Comparison of ENCODE assay signal across 34 mouse cellular contexts in the genomic region with DNA sequence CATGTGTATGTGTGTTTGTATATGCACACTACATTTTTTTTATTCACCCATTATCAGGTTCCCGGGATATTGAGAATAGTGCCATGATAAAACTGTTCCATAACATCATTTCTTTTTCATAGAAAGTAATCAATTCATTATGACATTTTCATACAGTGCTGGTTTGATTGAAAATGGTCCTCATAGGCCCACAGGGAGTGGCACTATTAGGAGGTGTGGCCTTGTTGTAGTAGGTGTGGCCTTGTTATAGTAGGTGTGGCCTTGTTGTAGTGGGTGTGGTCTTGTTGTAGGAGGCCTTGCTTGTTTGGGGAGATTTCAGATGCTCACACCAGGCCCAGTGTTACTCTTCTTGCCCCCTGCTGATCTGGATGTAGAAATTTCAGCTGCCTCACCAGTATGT. TPM values are rescaled to one million over a fixed set of nuclear protein-coding genes. Genes with fewer than 3 reads are reported as not detected.
DNase-seq lines count a peak whose midpoint lies in the region; TF ChIP-seq lines count a peak whose summit lies in the region.
"Had no signal": no experiment of that assay in that cellular context is flagged by ENCODE, and none has a peak within 500 bp of the region (broad histone marks: within the 10 kb centered on the region; RNA-seq: fewer than 3 reads in every experiment).

Gene Ppp1r3g, plus strand, starts transcription at position 301 of the 400 bp plus-strand sequence.

- TF ChIP-seq CTCF in liver, adult 2 months (IDR thresholded peaks at IDR 0.05; ENCODE audit: low read depth, low read length): no peak
- TF ChIP-seq CTCF in cortical plate, adult 2 months (IDR thresholded peaks at IDR 0.05; ENCODE audit: extremely low read depth, insufficient read depth, low read length): no peak

- no peak within 1 kb of the TSS; the same call in 1 of the 2 replicates for H3K4me3 ChIP-seq in liver, adult 2 months (ENCODE audit: insufficient read depth, low read depth, low read length)
- no peak within 1 kb of the TSS for H3K4me3 ChIP-seq in cortical plate, adult 2 months (ENCODE audit: insufficient read depth, low read length)
- H3K4me3 ChIP-seq: embryonic facial prominence, embryonic 12.5 days; heart, adult 2 months; heart, embryonic 12.5 days; limb, embryonic 10.5 days; limb, embryonic 15.5 days; lung, embryonic 15.5 days; stomach, embryonic 15.5 days had no signal

- peaks cover 11% of the 10 kb centered on the region for H3K4me1 ChIP-seq in liver, adult 2 months (ENCODE audit: control insufficient read depth, insufficient read depth, low read length)
- H3K4me1 ChIP-seq in cortical plate, adult 2 months (ENCODE audit: control insufficient read depth, insufficient read depth, low read length): no peaks in the 10 kb centered on the region; the same call in 1 of the 2 replicates
- H3K4me1 ChIP-seq: embryonic facial prominence, embryonic 12.5 days; heart, embryonic 12.5 days; limb, embryonic 10.5 days; limb, embryonic 15.5 days; lung, embryonic 15.5 days; stomach, embryonic 15.5 days had no signal

- peak within 1 kb of the TSS; percentile 76 for H3K27ac ChIP-seq in liver, adult 2 months (replicated peaks; ENCODE audit: insufficient read depth, low read depth, low read length)
- H3K27ac ChIP-seq in cortical plate, adult 2 months (ENCODE audit: insufficient read depth, low read length): no peak within 1 kb of the TSS
- H3K27ac ChIP-seq: embryonic facial prominence, embryonic 12.5 days; heart, adult 2 months; hindbrain, embryonic 14.5 days; limb, embryonic 10.5 days; limb, embryonic 15.5 days; lung, embryonic 15.5 days; stomach, embryonic 15.5 days had no signal

- intact Hi-C loops in heart, postnatal 36 days (cut with DNase I): no loop called here

- DNase-seq in heart, adult 11 months: peak; percentile 39
- DNase-seq in heart, postnatal 36 days: no peak
- DNase-seq in layer of hippocampus, postnatal 36 days: no peak
- DNase-seq in layer of hippocampus, adult 9-11 months: no peak
- no peak for DNase-seq in liver, adult 2 months (ENCODE audit: extremely low read depth, low read depth, low spot score)
- no peak for DNase-seq in liver
- no peak for DNase-seq in frontal cortex, postnatal 25 days (ENCODE audit: low spot score in 2 of 2)
- DNase-seq: adrenal gland, postnatal 14 days; cerebellum, adult 11 months; cerebellum, adult 9-10 months; cerebellum, postnatal 36 days; embryo, embryonic 11 days; gastrocnemius, postnatal 36 days; heart, adult 2 months; kidney, adult 9 months; kidney, postnatal 14 days; lung, postnatal 36 days; right cerebral cortex, postnatal 25 days; thymus, adult 18-20 months; thymus, postnatal 25 days had no signal

- no peaks in the 10 kb centered on the region for H3K27me3 ChIP-seq in liver, adult 2 months (ENCODE audit: control insufficient read depth, insufficient read depth, low read length)
- H3K27me3 ChIP-seq: CH12.LX; embryonic facial prominence, embryonic 12.5 days; heart, embryonic 12.5 days; limb, embryonic 15.5 days; lung, embryonic 15.5 days; stomach, embryonic 15.5 days had no signal

- no peak for TF ChIP-seq POLR2A in liver, adult 2 months (IDR thresholded peaks at IDR 0.05; ENCODE audit: extremely low read depth, insufficient read depth, low read length)
- TF ChIP-seq POLR2A in cortical plate, adult 2 months (IDR thresholded peaks at IDR 0.05; ENCODE audit: extremely low read depth, insufficient read depth, low read length): no peak

- 0 out of 2 replicates have a peak within 1 kb of the TSS, but pooled peaks have one; percentile 29 for H3K9ac ChIP-seq in liver, adult 2 months (ENCODE audit: low read depth, low read length)
- H3K9ac ChIP-seq: embryonic facial prominence, embryonic 12.5 days; heart, embryonic 12.5 days; hindbrain, embryonic 14.5 days; limb, embryonic 15.5 days; lung, embryonic 15.5 days; stomach, embryonic 15.5 days had no signal

- H3K36me3 ChIP-seq in liver, adult 2 months (ENCODE audit: control insufficient read depth, insufficient read depth, low read length): no peaks in the 10 kb centered on the region
- H3K36me3 ChIP-seq: embryonic facial prominence, embryonic 12.5 days; heart, embryonic 12.5 days; limb, embryonic 10.5 days; limb, embryonic 15.5 days; lung, embryonic 15.5 days; stomach, embryonic 15.5 days had no signal

- WGBS in liver, adult 2 months: 100% methylated on average over 1 of the region's 1 CpGs

- H3K79me2 ChIP-seq in liver, adult 2 months (ENCODE audit: control insufficient read depth, insufficient read depth, low read length): no peaks in the 10 kb centered on the region

RNA-seq across cellular contexts. Expression of gene Ppp1r3g, which starts in this region (rescaled TPM):
- under 1 TPM; 0.35 to 0.78 TPM for total RNA-seq in heart, postnatal 36 days (2021)
- total RNA-seq in layer of hippocampus, postnatal 36 days (2021): 10 to 100 TPM; 10.7 to 13.6 TPM
- total RNA-seq in liver, adult 2 months (2014; rRNA removed): 4.7 and 7.6 TPM in 2 replicates
- 0.22 TPM in 1 of 2 replicates, not detected in the other for polyA plus RNA-seq in liver, adult 2 months (2012; rRNA removed)
- polyA plus RNA-seq in cortical plate, adult 2 months (2012; rRNA removed): 11.9 and 12.0 TPM in 2 replicates
- total RNA-seq: CH12.LX; gastrocnemius, adult 18-20 months; hematopoietic stem cell, adult 5-6 weeks; megakaryocyte, adult 5-6 weeks; neutrophil, adult 5-6 weeks had no signal
- polyA plus RNA-seq: C2C12; hindbrain, embryonic 14.5 days had no signal

Comparison
In these comparisons a context has a peak if more than half of its experiments do, and no peak if none do; other contexts are left out.
1. RNA of gene Ppp1r3g (polyA plus RNA-seq): 11.9 to 12.0 TPM in cortical plate, adult 2 months; 0.22 TPM in liver, adult 2 months; every median in the first group is over 10 times any median in the second.